Mouse (Mus musculus): ENCODE results near the gene Usp35.

DNA sequence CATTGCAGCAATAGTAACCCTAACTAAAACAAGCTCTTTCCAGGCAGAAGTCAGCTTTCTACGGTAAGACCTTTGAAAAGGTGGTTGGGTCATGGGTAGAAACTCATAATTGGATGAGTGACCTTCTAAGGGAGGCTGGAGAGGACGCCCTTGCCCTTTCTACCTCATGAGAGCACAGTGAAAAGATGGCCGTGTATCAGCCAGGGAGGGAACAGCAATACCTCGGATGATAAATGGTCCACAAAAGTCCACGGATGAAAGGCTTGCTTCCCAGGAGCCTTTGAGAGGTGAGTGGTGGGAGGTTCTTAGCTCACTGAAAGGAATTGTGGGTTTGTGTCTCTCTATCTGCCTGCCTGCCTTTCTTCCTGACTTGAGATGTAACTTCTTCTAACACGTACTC, 21.5 kb upstream of the Usp35 start:
- TF ChIP-seq GATA1 (IDR thresholded peaks at IDR 0.05; ENCODE audit: low read depth, low read length) (no peak), RCOR1 (IDR thresholded peaks at IDR 0.05; ENCODE audit: low read depth, low read length) (no peak), MAX (IDR thresholded peaks at IDR 0.05; ENCODE audit: low read length) (no peak)
